Mouse (Mus musculus) CD4-positive, CD25-positive, alpha-beta regulatory T cell, adult 4 months (primary cell): ENCODE data around the gene Gm10282. TPM values are rescaled to one million over a fixed set of nuclear protein-coding genes. Genes with fewer than 3 reads are reported as not detected.

Experiments
- ATAC-seq: one replicate; pipeline ENCODE4 v1.8.0; 2017
- polyA plus RNA-seq, 2 experiments: library from polyadenylated mRNA; unstranded; fragments of 100-300 nt; shearing (Covaris generic); gene quantifications; one replicate each; pipeline ENCODE4 v1.2.1; 2017

The Gm10282 gene
- polyA plus RNA-seq, 2 experiments from 2014 or later = 7.1 to 12.4 TPM

DNA sequence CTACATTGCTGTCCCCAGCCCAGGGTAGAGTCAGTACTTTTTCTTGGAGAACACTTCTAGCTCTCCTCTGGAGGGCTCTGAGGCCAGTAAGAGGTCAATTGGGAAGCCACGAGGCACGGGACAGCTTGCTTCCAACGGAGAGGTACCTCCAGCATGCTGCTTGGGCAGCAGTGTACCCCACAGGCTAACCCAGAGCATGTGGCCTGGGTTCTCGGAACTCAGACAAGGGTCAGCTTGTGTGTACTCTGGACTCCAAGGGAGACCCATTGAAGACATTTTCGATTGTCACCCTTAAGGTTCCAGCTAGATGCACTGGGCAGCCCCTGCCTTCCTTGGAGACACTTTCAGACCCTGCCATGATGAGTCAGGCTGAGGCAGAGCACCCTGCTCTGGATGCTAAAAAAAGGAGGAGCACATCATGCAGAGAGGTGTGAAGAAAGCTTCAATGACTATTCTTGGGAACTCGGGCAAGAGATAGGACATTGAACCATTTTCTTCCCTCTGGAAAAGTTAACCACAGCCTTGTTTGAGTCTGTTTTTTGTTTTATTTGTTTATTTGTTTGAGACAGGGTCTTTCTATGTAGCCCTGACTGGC is 18.2 kb upstream of the Gm10282 start:
- ATAC-seq = no peak

DNA sequence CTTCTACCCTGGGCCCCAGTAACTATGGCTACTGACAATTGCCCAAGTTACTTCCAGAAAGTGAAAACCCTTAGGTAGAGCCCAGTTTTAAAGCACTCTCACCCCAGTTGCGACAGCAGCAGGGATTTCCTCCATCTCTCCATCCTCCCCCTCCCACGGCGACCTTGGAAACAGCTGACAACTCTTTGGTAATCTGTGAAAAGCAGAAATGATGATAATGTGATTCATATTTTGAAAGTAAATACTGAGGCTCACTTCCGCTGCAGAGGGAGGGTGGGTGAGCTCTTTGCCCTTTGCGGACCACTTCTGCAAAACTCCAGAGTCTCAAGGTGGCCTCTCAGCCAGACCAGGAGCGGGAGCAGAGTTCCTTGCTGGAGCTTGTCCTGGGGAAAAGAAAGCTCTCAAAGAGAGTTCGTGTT is 17.4 kb upstream of the Gm10282 start:
- peak; percentile 12 for ATAC-seq

DNA sequence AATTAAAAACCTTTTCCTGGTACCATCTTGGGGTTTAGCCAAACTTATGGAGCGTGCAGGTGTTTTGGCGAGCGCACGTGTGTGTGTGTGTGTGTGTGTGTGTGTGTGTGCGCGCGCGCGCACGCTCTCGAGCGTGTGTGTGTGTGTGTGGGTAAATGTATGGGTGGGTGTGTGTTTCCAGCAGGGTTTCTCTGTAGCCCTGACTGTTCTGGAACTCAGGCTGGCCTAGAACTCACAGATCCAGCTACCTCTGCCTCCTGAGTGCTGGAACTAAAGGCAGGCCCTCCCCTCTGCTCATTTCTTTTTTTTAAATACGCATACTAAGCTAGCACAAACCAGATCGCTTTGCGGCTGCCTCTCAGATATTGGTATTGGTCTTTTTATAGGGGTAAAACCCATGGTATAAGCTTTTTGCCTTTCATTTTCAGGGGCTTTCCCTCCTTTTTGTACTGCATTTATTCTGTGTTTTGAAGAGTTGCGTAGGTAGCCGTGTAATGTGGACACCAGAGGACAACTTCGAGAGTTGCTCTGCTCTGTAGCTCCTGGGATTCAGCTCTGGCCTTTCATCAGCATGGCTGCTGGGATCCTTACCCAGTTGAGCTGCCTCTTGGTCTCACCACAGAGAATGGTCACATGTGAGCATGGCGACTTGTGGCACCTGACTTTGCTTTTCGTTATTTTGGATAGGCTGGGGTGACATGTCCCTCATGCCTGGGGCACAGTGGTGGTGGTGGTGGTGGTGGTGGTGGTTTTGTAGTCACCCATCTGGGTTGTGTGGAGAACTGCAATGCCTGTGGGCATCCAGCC is 16.8 kb upstream of the Gm10282 start:
- ATAC-seq = peak; percentile 3

DNA sequence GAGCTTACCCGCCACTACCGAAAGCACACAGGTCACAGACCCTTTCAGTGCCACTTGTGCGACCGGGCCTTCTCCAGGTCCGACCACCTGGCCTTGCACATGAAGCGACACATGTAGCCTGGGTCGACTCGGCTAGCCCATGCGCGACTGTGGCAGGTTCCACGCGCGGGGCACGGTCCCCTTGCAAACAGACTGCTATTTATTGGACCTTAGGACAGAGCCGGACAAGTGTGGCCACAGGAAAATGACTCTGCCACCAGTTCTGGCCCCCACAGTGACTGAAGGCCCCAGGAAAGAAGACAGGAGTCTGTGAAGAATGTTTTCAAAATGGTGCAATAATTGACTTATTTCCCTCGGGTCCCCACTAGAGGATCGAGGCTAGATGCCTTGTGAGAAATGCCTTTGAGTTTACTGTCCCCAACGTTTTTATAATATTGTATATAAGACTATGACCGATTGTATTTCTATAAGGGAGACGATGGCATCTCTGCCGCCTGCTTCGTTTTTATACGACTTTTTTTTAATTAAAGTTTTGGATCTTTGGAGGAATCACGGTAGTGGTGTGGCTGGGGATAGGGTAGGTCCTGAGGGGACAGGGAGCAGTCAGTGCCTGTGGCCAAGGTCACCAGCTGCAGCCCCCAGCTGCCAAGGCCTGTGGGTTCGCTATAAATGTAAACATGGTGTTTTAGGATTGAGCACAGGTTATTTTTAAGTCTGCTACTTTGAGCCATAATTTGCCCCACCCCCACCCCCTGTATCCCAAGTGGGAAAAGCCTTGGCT is 15.9 kb upstream of the Gm10282 start:
- ATAC-seq = no peak

DNA sequence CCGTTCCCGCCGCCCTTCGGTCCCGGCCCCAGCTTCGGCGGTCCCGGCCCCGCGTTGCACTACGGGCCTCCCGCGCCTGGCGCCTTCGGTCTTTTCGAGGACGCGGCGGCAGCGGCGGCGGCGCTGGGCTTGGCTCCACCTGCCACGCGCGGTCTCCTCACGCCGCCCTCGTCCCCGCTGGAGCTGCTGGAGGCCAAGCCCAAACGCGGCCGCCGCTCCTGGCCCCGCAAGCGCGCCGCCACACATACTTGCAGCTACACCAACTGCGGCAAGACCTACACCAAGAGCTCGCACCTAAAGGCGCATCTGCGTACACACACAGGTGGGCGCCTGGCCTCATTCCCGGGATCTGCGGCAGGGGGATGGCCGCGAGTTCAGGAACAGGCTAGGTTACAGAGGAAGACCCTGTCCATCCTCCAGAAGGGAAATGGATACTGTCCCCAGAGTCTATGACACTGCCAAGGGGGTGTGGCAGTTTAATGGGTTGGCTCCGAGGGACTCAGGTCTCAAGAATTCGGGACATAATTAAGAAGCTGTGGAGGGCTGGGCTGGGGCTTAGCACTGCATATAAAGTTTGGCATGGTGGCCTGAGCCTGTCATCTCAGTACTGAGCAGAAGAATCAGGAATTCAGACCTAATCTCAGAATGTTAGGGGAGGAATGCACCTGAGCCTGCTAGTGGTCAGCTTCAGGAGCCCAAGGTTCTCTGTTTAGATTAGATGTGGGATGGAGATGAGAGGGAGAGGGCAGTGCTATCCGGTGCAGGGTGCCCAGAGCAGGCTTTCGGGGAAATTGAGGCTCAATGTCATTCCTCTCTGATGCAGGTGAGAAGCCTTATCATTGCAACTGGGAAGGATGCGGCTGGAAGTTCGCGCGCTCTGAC is 15.1 kb upstream of the Gm10282 start:
- no peak for ATAC-seq

DNA sequence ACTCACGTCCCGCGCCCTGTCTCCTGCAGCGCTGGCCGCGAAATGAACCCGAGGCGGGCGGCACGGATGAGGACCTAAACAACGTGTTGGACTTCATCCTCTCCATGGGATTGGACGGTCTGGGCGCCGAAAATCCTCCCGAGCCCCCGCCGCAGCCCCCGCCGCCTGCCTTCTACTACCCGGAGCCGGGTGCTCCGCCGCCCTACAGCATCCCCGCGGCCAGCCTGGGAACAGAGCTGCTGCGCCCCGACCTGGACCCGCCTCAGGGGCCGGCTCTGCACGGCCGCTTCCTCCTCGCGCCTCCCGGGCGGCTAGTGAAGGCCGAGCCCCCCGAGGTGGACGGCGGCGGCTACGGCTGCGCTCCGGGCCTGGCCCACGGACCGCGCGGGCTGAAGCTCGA is 14.3 kb upstream of the Gm10282 start:
- no peak for ATAC-seq

DNA sequence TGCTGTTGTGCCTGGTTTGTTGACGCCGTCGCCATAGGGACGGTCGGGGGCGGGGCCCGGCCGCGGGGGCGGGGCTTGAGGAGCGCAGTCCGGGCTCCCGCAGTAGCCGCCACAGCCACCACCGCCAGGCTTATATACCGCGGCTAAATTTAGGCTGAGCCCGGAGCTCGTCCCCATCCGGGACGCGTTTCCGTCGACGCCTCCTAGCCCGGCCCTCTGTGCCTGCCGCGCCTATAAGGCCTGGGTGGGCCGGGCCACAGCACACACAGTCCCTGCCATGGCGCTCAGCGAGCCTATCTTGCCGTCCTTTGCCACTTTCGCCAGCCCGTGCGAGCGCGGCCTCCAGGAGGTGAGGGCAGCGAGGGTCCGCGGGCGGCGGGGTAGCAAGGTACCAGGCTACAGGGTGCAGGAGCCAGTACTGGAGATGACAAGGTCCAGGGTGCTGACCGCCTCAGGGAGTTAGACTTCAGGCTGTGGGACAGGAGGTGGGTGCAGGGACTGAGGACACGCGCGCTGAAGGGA is 13.8 kb upstream of the Gm10282 start, which contains the start of gene Klf2:
TSS of gene Klf2 (plus strand) at position 233 of the 522 bp plus-strand sequence.
- ATAC-seq = peak; percentile 83

DNA sequence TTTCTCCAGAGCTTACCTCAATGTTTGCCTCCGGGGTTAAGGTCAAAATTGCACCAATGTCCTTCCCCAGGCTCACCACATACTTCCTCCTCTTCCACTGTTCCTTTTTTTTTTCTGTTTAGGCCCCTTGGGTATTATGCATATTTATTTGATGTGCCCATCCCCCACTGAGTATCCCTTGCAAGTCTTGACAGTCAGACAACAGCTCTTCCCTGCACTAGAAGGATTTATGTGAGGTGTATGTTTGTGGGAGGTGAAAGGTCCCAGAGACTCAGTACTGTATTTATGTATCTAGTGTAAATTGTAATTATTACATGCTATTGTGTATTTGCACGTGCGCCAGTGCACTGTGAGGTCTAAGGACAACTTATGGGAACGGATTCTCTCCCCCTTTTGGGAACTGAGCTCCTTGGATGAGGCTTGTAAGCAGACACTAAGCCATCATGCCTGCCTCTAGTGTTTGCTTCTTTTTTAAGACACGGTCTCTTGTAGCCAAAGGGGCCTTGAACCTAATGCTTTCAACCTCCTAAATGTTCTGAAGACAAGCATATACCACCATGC is 12.8 kb upstream of the Gm10282 start:
- ATAC-seq = no peak

DNA sequence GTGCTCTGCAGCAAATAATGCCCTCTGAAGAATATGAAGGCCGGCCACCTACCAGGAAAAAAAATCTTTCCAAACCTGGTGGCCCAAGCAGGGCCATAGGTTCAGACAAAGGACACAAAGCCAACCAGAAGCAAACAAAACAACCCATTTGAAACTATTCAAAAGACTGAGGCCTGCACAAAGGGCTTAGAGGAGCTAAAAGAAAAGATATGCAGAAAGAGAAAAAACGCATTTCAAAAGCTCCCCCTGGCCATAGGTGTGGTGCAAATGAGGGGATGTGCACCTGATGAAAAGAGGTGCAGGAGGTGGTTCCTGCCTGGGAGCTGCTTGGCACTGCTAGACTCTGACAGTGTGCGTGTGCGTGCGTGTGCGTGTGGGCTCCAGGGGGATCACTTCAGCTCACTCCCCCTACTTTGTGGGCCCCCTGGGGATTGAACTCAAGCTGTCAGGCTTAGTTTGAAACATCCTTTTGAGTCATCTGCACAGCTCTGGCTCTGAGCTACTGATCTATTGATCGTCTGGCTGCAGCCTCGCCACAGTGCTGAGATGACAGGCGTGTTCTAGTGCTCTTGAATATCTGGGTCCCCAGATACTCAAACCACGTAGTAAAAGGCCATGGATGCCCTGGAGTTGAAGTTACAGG is 11.1 kb upstream of the Gm10282 start:
- ATAC-seq = no peak

DNA sequence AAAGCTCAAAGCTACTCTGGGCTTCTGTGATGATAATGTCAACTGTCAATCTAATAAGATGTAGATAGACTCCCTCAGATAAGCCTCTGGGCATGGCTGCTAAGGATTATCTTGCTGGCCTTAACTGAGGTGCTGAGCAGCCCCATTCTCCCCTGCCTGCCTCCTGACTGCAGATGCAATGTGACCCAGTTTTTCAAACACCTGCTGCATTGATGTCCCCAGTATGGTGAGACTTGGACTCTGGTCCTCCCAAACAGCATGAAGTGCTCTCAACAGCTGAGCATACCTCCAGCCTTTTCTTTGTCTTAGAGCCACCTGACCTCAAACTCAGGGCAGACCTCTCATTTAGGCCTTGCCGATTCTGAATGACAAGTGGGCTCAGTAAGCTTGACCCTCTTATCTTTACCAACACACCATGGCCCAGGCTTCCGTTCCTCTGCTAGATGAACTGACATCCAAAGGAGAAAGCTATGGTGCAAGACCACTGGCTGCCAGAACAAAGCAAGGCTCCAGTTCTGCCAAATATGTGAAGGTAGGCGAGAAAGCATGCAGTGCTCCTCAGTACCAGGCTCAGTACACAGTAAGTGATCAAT is 8.0 kb upstream of the Gm10282 start:
- ATAC-seq = no peak

DNA sequence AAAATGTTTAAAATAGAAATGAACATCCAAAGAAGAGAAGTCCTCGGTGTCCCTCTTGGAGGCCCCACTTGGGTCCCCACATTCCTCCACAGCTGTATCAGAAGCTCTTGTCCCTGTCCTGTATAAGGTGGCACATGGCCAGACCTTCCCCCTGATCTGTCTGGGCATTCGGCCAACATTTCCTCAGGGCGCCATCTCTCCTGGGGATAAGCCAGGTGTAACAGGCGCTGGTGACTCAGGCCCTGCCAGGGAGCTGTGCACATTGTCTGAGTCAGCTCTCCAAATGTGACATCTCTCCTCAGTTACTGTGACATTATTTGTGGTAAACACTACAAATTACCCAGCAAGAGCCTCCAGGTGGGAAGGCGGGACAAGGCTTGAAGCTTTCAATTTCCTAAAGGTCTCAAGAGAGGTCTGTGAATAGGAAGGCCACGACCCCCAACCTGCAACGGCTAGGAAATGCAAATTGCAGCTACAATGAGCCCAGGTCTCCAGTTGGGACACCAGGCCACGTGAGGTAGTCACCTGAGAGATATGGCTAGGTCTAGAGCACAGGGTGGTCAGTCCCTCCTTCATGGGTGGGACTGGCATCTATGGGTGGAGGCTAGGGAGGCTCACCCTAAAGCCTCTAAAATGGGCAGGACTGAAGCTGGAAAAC is 5.9 kb upstream of the Gm10282 start:
- ATAC-seq = no peak

DNA sequence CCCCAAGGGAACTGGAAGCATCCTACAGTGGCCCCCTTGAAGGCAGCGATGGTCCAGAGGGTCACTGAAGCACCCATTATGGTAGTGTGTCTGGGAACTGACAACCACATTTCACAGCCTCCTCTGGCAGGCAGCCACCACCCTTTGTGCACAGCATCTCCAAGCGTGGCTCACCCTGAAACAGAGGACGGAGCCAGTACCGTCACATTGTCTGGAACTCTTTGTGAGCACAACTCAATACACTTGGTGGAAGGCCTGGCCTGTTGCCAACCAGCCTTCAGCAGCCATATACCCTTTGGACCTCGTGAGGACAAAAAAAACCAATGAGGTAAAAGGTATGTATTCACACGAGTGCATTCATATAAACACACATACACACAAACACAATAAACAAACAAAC is 3.2 kb upstream of the Gm10282 start:
- no peak for ATAC-seq

DNA sequence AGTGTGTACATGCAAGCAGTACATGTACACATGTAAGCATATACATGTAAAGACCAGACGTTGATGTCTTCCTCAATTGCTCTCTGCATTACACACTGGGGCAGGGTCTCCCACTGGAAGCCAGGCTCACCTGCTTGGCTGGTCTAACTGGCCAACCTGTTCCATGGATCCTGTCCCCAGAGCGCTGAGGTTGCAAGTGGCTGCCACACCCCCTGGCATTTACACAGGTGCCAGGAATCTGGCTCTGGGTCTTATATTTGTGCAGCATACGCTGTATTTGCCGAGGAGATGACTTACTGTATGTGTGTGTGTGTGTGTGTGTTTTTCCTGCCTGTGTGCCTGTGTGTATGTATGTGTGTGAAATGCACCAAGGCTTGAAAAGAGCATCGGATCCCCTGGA is 1.9 kb upstream of the Gm10282 start:
- ATAC-seq = no peak

DNA sequence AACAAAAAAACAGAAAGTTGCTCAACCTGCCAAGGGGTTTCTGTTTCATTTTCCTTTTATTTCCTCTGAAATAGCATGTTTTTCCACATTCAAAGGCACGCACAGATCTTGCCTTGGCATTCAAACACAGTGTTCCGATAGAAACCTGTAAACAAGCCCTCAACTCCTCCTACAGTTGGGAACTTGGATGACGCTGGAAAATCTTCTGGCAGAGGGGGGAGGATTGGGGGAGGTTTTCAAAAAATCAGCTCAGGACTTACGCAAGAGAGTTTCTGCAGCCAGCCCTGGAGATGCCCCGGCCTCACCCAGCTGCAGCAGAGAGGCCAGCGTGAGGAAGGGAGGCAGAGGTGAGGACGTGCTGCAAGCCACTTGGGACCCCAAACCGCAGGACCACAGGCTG is 1.4 kb downstream of the Gm10282 start:
- peak; percentile 73 for ATAC-seq

DNA sequence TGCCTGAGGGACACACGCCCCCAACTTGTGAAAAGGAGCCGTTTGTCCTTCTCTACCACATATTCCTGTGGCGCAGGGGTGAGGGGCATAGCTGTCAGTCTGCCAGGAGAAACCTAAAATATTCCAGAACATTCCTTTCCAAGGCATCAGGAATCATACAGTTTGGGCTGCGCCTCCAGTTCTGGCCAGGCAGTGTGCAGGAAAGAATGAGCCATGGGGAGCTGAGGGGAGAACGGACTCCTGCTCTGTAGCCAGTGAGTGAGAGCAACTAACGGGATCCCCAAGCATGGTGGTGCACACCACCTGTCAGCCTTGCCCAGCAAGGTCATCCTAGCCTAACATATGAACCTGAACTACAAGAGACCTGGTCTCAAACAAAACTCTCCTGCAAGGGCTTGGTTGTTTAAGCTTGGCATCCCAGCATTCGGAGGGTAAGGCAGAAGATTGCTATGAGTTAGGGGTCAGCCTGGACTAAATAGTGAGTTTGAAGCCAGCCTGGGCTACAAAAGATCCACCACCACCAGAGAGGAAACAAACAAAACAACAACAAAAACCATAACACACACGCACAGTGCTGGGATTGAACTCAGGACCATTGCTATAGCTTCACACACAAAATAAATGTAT is 2.0 kb downstream of the Gm10282 start:
- no peak for ATAC-seq

DNA sequence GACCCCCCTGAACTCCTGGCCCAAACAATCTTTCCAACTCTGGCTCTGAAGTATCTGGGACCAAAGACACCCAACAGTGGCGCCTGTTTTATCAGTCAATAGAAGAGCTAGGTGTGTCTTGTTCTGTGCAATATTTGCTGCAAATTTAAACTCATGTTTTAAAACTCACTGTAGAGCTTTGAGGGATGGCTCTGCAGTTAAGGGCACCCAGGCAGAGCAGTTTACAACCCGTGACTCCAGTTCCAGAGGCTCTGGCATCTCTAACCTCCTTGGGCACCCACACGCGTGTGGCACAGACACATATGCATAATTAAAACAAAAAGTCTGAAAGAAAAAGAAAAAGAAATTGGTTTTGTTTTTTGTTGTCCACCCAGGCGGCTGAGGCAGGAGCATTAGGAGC is 3.6 kb downstream of the Gm10282 start:
- ATAC-seq = no peak

DNA sequence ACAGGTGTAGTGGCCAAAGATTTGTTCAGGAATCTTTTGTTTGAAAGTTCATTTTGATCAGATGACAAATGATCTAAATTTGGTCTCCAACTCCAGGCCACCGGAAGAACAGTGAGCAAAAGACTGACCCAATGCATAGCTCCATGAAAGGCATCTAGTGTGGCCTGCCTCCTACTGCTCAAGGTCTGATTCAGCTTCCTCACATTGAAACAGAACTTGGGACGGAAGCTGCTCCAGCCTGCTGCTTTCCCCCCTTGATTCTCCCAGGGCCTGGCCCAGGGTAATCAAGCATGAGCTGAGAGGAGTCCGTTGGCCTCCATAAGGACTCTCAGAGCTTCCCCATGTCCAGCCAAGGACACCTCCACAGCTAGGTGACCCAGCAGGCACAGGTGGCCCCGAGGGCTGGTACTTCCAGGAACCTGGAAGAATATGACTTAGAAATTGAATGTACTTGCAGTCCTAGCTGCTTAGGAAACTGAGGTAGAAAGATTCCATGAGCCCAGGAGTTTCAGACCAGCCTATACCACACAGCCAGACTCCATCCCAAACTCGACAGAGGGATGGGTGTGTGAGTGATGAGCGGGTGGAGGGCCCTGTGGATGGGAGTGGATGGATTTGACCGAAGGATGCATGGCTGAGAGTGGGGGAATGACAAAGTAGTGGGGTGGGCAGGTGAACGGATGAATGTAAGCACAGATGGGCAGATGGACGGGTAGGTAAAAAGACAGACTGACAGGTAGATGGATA is 4.2 kb downstream of the Gm10282 start:
- ATAC-seq = no peak

DNA sequence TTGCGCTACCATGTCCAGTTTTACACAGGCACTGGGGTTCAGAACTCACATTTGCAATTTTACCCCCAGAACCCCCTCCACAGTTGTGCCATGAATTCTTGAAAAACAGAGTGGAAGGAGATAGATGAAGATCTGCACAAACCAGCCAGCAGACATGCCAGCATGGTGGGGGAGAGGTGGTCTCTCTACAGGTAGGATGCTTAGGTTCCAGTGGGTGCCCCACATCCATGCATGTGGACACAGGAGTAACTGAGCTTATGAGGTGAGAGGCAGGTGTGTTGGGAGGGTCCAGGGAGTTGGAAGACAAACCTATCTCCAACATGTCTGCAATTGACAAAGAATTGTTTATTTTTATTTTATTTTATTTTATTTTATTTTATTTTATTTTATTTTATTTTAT is 6.1 kb downstream of the Gm10282 start:
- no peak for ATAC-seq

DNA sequence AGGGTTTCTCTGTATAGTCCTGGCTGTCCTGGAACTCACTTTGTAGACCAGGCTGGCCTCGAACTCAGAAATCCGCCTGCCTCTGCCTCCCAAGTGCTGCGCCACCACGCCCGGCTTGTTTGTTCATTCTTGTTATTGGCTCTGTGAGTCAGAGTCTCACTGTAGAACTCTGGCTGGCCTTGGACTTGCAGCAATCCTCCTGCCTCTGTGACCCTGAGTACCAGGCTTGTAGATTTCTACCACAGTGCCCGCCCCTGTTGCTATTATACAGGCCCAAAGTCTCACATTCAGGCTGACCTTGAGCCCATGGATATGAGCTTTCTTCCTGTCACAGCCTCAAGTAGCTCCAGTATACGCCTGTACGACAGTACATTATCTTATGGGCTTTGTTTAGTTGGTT is 8.5 kb downstream of the Gm10282 start:
- ATAC-seq = no peak
